Mouse (Mus musculus) kidney, adult 18-20 months (tissue): ENCODE measurements at regions not wholly inside any gene's neighbourhood (a gene's known extent, or its start where the extent isn't known, plus 50 kb on each side); places are given as distances from the start of the nearest gene placed in this dataset.
A peak's percentile ranks its signal among the peaks of the same experiment; 100 is the strongest.

Experiments used
- DNase-seq: peaks from one replicate; pipeline ENCODE4 v3.0.0; 2021

- no peak for DNase-seq
Observed at GRCm38 (mm10) chr11:32978899-32979298, 154.5 kb upstream of the Smim23 start.

GRCm38 (mm10) chr11:32976572-32976971 lies 152.2 kb upstream of the Smim23 start:
- DNase-seq, result no peak

GRCm38 (mm10) chr11:32973453-32973852 lies 149.0 kb upstream of the Smim23 start:
- no peak for DNase-seq

GRCm38 (mm10) chr11:32965418-32965817 lies 141.0 kb upstream of the Smim23 start:
- no peak for DNase-seq

- DNase-seq, result no peak
Observed at GRCm38 (mm10) chr11:32963625-32964293, 139.4 kb upstream of the Smim23 start.

GRCm38 (mm10) chr11:32961600-32961999 lies 137.2 kb upstream of the Smim23 start:
- no peak for DNase-seq

- no peak for DNase-seq
Observed at GRCm38 (mm10) chr11:32958961-32959360, 134.6 kb upstream of the Smim23 start.

- DNase-seq, result peak; percentile 7
Observed at GRCm38 (mm10) chr11:32956993-32957392, 132.6 kb upstream of the Smim23 start.

- DNase-seq, result no peak
Observed at GRCm38 (mm10) chr11:32952271-32952670, 127.9 kb upstream of the Smim23 start.

- DNase-seq, result no peak
Observed at GRCm38 (mm10) chr11:32948132-32948531, 123.7 kb upstream of the Smim23 start.

GRCm38 (mm10) chr11:32946481-32947001 lies 122.1 kb upstream of the Smim23 start:
- DNase-seq, result peak; percentile 9

- DNase-seq, result no peak
Observed at GRCm38 (mm10) chr11:32945071-32945470, 120.7 kb upstream of the Smim23 start.

- DNase-seq, result no peak
Observed at GRCm38 (mm10) chr11:32941331-32942009, 117.1 kb upstream of the Smim23 start.

GRCm38 (mm10) chr11:32939102-32939501 lies 114.7 kb upstream of the Smim23 start:
- DNase-seq, result no peak

- DNase-seq, result no peak
Observed at GRCm38 (mm10) chr11:32937167-32937566, 112.8 kb upstream of the Smim23 start.

- DNase-seq, result no peak
Observed at GRCm38 (mm10) chr11:32931928-32932327, 107.5 kb upstream of the Smim23 start.

- DNase-seq, result no peak
Observed at GRCm38 (mm10) chr11:32931018-32931417, 106.6 kb upstream of the Smim23 start.

GRCm38 (mm10) chr11:32928837-32929236 lies 104.4 kb upstream of the Smim23 start:
- DNase-seq, result no peak

GRCm38 (mm10) chr11:32925421-32926271 lies 101.2 kb upstream of the Smim23 start:
- DNase-seq, result no peak

GRCm38 (mm10) chr11:32924932-32925331 lies 100.5 kb upstream of the Smim23 start:
- DNase-seq, result no peak

GRCm38 (mm10) chr11:32913071-32913470 lies 88.7 kb upstream of the Smim23 start:
- no peak for DNase-seq

GRCm38 (mm10) chr11:32911791-32912190 lies 87.4 kb upstream of the Smim23 start:
- no peak for DNase-seq

GRCm38 (mm10) chr11:32908723-32909411 lies 84.5 kb upstream of the Smim23 start:
- no peak for DNase-seq
